Mouse (Mus musculus) intestine, embryonic 14.5 days (tissue): Measurements from ENCODE around the gene Zbtb7a. TPM values are rescaled to one million over a fixed set of nuclear protein-coding genes. Genes with fewer than 3 reads are reported as not detected.

ENCODE experiments used
- ATAC-seq: fragments of 200-750 bp; cut with Nextera tagmentation; replicated peaks from 2 replicates; pipeline ENCODE4 v1.8.0; 2017; ENCODE audit warnings: low read depth, moderate number of reproducible peaks, moderate TSS enrichment, moderate library complexity; ENCODE audit not compliant: low FRiP score, low TSS enrichment
- DNase-seq: peaks from one replicate; pipeline ENCODE4 v3.0.0-alpha.2; 2018; ENCODE audit warnings: low spot score
- H3K27ac ChIP-seq: fragments of 300-500 bp; sonication (generic); 2 replicates; pipeline ENCODE4 v1.5.1; 2014; ENCODE audit warnings: low read depth, mild to moderate bottlenecking, control low read depth
- H3K27me3 ChIP-seq: fragments of 300-500 bp; sonication (generic); replicated peaks from 2 replicates; pipeline ENCODE4 v1.6.1; 2014; ENCODE audit warnings: low read length, control low read depth; ENCODE audit not compliant: control insufficient read depth, insufficient read depth
- H3K36me3 ChIP-seq: fragments of 300-500 bp; sonication (generic); 2 replicates; pipeline ENCODE4 v1.6.1; 2014; ENCODE audit warnings: low read length, control low read depth; ENCODE audit not compliant: control insufficient read depth, insufficient read depth
- H3K4me1 ChIP-seq: fragments of 300-500 bp; sonication (generic); replicated peaks from 2 replicates; pipeline ENCODE4 v1.6.1; 2014; ENCODE audit warnings: low read length, control low read depth, mixed read lengths; ENCODE audit not compliant: control insufficient read depth, insufficient read depth
- H3K4me2 ChIP-seq: fragments of 300-500 bp; sonication (generic); 2 replicates; pipeline ENCODE4 v1.6.1; 2014; ENCODE audit warnings: low read length
- H3K4me3 ChIP-seq: fragments of 300-500 bp; sonication (generic); 2 replicates; pipeline ENCODE4 v1.5.1; 2014; ENCODE audit warnings: low read depth, low read length, control low read depth, mixed read lengths
- H3K9ac ChIP-seq: fragments of 300-500 bp; sonication (generic); 2 replicates; pipeline ENCODE4 v1.6.1; 2014; ENCODE audit warnings: mild to moderate bottlenecking, low read length
- H3K9me3 ChIP-seq: fragments of 300-500 bp; sonication (generic); 2 replicates; pipeline ENCODE4 v1.6.1; 2016; ENCODE audit warnings: low read length, control low read depth; ENCODE audit not compliant: control insufficient read depth
- WGBS: fragments of 180-500 bp; shearing (Covaris S2); extraction: QIAGEN DNeasy Blood & Tissue Kit; methylation state at CpG from one replicate; pipeline ENCODE4 v1.1.7; 2014; 5-methylcytosine and 5-hydroxymethylcytosine counted together
- polyA plus RNA-seq: library from polyadenylated mRNA; unstranded; fragments of >200 nt; fragmentation: Nextera tagmentation; extraction: Ambion mirVana; gene quantifications from 2 replicates; pipeline ENCODE4 v1.2.1, GENCODE M21; 2014

The Zbtb7a gene
- polyA plus RNA-seq, 1 experiment from 2014 or later: 28.7 TPM

DNA sequence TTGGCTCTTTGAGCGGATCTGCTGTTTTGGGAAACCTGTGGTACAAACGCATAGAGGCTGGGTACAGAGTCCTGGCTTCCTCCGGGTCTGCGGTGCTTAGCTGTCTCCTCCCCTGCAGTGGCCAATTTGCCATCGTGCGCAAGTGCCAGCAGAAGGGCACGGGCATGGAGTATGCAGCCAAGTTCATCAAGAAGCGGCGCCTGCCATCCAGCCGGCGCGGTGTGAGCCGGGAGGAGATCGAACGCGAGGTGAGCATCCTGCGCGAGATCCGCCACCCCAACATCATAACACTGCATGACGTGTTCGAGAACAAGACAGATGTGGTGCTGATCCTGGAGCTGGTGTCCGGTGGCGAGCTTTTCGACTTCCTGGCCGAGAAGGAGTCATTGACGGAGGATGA lies 54.8 kb downstream of the Zbtb7a start:
- Histone ChIP-seq H3K36me3 (peaks cover 42% of the 10 kb centered on the region), H3K4me2 (no peak overlapping the region), H3K27ac (no peak overlapping the region), H3K9me3 (no peaks in the 10 kb centered on the region), H3K4me3 (no peak overlapping the region), H3K27me3 (peaks cover 9% of the 10 kb centered on the region), H3K4me1 (peaks cover 18% of the 10 kb centered on the region), H3K9ac (no peak overlapping the region)
- whole genome bisulfite sequencing: 81% methylated on average over 26 of the region's 26 CpGs
- no peak for DNase-seq
- ATAC-seq: no peak

DNA sequence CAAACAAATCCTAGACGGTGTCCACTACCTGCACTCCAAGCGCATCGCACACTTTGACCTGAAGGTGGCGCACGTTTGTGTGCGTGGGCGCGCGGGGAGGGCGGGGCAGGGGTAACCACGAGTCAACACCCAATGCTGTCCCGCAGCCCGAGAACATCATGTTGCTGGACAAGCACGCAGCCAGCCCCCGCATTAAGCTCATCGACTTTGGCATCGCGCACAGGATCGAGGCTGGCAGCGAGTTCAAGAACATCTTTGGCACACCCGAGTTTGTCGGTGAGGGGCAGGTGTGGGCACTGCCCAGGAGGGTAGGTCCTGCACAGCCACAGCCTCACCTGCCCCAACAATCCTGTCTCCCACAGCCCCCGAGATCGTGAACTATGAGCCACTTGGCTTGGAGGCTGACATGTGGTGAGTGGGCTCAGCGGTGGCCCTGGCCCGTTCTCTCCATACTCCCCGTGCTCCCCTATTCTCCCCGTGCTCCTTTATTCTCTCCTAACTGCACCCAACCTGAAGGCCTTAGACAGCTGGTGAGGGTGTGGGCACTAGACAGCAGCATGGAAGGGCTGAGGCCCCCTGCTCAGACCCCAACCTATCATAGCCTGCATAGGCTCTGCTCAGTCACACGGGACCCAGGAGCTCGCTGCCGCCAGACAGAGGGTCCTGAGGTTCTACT lies 55.4 kb downstream of the Zbtb7a start:
- no peak for DNase-seq
- WGBS: 73% methylated on average over 31 of the region's 31 CpGs
- peaks cover 38% of the 10 kb centered on the region for H3K36me3 ChIP-seq

DNA sequence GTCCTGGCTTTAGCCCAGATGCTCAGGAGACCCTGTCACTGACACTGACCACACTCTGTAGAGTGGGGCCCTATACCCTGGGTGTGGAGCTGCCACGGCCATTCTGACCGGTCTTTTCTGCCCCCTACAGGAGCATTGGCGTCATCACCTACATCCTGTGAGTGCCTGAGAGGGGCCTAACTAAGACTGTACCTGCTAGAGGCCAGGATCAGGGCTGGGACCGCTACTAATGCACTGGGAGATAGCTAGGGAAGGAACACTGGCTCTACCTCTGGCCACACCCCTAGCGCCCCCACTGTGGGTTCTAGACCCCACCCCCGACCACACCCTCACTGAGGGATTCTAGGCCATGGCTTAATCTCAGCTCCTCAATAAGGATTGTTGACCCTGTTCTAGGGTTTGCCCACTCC lies 55.9 kb downstream of the Zbtb7a start:
- H3K27ac ChIP-seq: no peak overlapping the region

More for the DNA sequence above, 55.4 kb downstream of the Zbtb7a start:
- H3K4me1 ChIP-seq: peaks cover 13% of the 10 kb centered on the region
- peaks cover 15% of the 10 kb centered on the region for H3K27me3 ChIP-seq
- no peak for ATAC-seq
- H3K27ac ChIP-seq: no peak overlapping the region
- H3K9me3 ChIP-seq: no peaks in the 10 kb centered on the region
- H3K4me2 ChIP-seq: no peak overlapping the region
- no peak overlapping the region for H3K4me3 ChIP-seq
- no peak overlapping the region for H3K9ac ChIP-seq

DNA sequence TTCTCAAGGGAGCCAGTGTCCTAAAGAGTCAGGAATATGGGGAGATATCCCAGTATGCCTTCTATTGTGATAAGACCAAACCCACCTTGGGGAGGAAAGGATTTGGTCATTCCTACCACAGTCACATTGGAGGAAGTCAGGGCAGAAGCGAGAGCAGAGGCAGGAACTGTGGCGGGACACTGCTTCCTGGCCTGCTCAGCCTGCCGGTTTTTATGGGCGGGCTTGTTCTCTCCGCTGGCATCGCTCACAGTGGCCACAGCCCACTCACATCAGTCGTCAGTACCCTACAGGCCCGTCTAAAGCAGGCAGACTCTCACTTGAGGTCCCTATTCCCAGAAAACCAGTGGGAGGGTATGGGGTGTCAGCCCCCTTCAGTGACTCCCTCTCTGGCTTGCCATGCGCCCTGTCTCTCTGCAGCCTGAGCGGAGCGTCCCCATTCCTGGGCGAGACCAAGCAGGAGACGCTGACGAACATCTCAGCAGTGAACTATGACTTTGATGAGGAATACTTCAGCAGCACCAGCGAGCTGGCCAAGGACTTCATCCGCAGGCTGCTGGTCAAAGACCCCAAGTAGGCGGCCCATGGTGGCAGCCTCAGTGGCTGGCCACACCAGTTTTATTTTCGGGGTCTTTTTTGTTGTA lies 56.4 kb downstream of the Zbtb7a start:
- Histone ChIP-seq H3K27me3 (peaks cover 20% of the 10 kb centered on the region), H3K4me3 (no peak overlapping the region), H3K9ac (no peak overlapping the region), H3K4me2 (no peak overlapping the region), H3K36me3 (peaks cover 32% of the 10 kb centered on the region), H3K4me1 (peaks cover 13% of the 10 kb centered on the region), H3K9me3 (no peaks in the 10 kb centered on the region), H3K27ac (no peak overlapping the region)
- ATAC-seq (no peak), DNase-seq (no peak)
- WGBS: 83% methylated on average over 18 of the region's 18 CpGs

More for the DNA sequence above, 55.9 kb downstream of the Zbtb7a start:
- ATAC-seq (no peak), DNase-seq (no peak)
- peaks cover 18% of the 10 kb centered on the region for H3K27me3 ChIP-seq
- H3K4me2 ChIP-seq: no peak overlapping the region
- no peak overlapping the region for H3K4me3 ChIP-seq
- WGBS: 74% methylated on average over 6 of the region's 6 CpGs
- no peak overlapping the region for H3K9ac ChIP-seq
- H3K36me3 ChIP-seq: peaks cover 34% of the 10 kb centered on the region
- peaks cover 13% of the 10 kb centered on the region for H3K4me1 ChIP-seq
- no peaks in the 10 kb centered on the region for H3K9me3 ChIP-seq

DNA sequence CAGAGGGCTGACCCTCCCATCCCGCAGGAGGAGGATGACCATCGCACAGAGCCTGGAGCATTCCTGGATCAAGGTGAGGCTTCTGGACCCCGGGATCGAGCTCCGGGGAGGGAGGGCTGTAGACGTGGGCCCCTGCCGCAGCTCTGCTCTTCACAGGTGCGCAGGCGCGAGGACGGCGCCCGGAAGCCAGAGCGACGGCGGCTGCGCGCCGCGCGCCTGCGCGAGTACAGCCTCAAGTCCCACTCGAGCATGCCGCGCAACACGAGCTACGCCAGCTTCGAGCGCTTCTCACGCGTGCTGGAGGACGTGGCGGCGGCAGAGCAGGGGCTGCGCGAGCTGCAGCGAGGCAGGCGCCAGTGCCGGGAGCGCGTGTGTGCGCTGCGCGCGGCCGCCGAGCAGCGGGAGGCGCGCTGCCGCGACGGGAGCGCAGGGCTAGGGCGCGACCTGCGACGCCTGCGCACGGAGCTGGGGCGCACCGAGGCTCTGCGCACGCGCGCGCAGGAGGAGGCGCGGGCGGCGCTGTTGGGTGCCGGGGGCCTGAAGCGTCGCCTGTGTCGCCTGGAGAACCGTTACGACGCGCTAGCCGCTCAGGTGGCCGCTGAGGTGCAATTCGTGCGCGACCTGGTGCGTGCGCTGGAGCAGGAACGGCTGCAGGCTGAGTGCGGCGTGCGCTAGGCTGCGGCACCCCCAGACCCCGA lies 57.4 kb downstream of the Zbtb7a start:
- ATAC-seq: peak; percentile 85
- Histone ChIP-seq H3K9ac (peak overlapping the region; percentile 66), H3K4me3 (peak overlapping the region; percentile 56), H3K27ac (peak overlapping the region; percentile 83), H3K4me1 (peaks cover 13% of the 10 kb centered on the region), H3K9me3 (no peaks in the 10 kb centered on the region), H3K36me3 (peaks cover 24% of the 10 kb centered on the region), H3K4me2 (peak overlapping the region; percentile 98), H3K27me3 (peaks cover 28% of the 10 kb centered on the region)
- 1% methylated on average over 64 of the region's 93 CpGs for WGBS
- DNase-seq: peak; percentile 84

DNA sequence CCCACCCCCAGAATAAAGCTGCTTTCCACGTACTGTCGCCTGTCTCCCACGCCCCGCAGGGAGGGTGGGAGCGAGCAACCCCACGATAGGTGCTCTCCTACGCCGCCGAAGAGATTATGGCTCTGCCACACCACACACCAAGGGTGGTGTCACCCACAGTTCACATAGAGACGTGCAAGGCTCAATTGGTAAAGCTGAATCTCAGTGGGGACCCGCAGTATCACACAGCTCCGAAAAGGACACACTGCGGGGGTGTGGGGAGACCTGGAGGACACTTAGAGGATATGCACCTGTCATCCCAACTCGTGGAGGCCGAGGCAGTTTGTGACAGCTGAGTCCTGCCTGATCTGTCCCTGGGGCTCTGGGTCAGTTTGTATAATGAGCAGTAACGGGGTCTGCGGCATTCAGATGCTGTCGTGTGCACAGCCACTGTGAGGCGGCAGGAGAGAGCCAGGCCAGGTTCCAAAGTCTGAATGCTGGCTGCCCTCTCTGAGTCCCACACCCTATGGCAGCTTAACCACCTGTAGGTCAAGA lies 58.0 kb downstream of the Zbtb7a start:
- DNase-seq (no peak), ATAC-seq (peak; percentile 14)
- 4% methylated on average over 19 of the region's 19 CpGs for WGBS
- H3K9ac ChIP-seq: peak overlapping the region; percentile 66
- H3K36me3 ChIP-seq: peaks cover 19% of the 10 kb centered on the region
- H3K27ac ChIP-seq: peak overlapping the region; percentile 83
- peak overlapping the region; percentile 98 for H3K4me2 ChIP-seq
- H3K9me3 ChIP-seq: no peaks in the 10 kb centered on the region
- peak overlapping the region; percentile 56 for H3K4me3 ChIP-seq
- peaks cover 13% of the 10 kb centered on the region for H3K4me1 ChIP-seq
- peaks cover 28% of the 10 kb centered on the region for H3K27me3 ChIP-seq

DNA sequence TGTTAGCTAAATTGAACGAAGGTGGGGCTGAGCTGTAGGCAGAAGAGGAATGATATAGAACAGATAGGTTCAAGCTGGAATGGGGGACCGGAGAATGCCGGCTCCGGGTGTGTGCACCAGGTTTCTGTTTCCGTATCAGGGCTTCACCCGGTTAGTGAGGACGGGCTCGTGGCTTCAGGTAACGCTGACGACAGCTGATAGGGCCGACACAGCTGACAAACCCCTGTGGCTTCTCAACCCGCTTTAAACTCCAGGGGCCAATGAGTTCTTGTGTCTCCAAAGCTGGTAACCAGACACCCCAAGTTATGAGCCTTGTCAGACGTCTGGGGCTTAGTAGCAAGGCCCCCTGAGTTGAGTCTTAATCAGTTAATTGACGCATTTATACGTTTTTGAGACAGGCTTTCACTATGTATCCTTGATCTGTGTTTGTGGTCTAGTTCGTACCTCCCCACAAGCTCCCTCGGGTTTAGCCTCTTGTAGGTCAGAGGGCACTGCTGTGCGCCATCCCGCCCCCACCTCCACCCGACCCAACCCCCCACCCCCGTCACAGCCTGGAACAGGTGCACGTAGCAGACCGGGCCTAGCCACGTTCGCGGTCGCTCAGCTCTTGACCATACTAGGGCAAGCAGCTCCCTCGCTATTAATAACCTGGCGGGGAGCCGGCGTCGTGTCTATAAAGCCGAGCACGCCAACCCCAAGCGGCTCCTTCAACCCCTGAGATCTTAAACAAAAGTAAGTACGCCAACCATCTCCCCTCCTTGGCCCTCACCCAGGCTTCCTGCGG lies 59.2 kb downstream of the Zbtb7a start:
- H3K9ac ChIP-seq: peak overlapping the region; percentile 29; the same call in 1 of the 2 replicates
- ATAC-seq: no peak
- peaks cover 28% of the 10 kb centered on the region for H3K27me3 ChIP-seq
- H3K4me2 ChIP-seq: peak overlapping the region; percentile 23
- peak overlapping the region; percentile 25 for H3K27ac ChIP-seq
- peaks cover 13% of the 10 kb centered on the region for H3K4me1 ChIP-seq
- no peak for DNase-seq
- H3K4me3 ChIP-seq: no peak overlapping the region
- H3K9me3 ChIP-seq: no peaks in the 10 kb centered on the region
- 13% methylated on average over 37 of the region's 37 CpGs for WGBS
- peaks cover 14% of the 10 kb centered on the region for H3K36me3 ChIP-seq

DNA sequence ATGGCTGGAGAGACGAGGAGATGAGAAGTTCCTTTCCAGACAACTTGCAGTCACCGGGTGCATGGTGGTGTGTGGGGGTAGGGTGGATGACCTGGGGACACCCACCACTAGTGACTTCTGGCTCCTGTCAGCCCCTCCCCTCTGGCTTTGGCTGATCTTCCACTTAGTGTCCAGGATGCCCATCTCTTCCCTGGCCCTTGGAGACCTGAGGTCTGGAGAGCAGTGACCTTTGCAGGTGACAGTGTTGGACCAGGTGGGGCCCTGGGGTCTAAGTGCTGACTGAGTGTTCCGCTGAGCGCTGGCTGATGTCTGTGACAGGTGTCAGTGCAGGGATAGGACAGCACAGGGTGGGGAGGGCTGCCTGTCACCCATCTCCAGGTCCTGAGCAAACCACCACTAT lies 60.3 kb downstream of the Zbtb7a start:
- Histone ChIP-seq H3K4me2 (peak overlapping the region; percentile 23), H3K9ac (peak overlapping the region; percentile 29; the same call in 1 of the 2 replicates), H3K27ac (peak overlapping the region; percentile 25; the same call in 1 of the 2 replicates), H3K36me3 (peaks cover 8% of the 10 kb centered on the region), H3K9me3 (no peaks in the 10 kb centered on the region), H3K4me1 (peaks cover 13% of the 10 kb centered on the region), H3K27me3 (peaks cover 28% of the 10 kb centered on the region), H3K4me3 (peak overlapping the region; percentile 8; the same call in 1 of the 2 replicates)
- DNase-seq: no peak
- no peak for ATAC-seq
- 71% methylated on average over 4 of the region's 4 CpGs for WGBS
